In genomic region chr16:88166547-88166946, GRCm38 (mm10) we compare ENCODE assay signal across 16 mouse cellular contexts.
"Had no signal": no experiment of that assay in that cellular context is flagged by ENCODE, and none has a peak within 500 bp of the region (broad histone marks: within the 10 kb centered on the region; RNA-seq: fewer than 3 reads in every experiment).

No protein-coding gene starts in this region.

- H3K4me1 ChIP-seq: neural tube, embryonic 13.5 days; neural tube, embryonic 15.5 days; stomach, embryonic 15.5 days had no signal

- DNase-seq: retina, postnatal 1 day; right cerebral cortex, adult 18-20 months; right cerebral cortex, postnatal 14 days; right cerebral cortex, postnatal 25 days; right cerebral cortex, postnatal 4 days; spleen, adult 18-20 months; thymus, adult 18-20 months; thymus, adult 2 months; thymus, postnatal 14 days; thymus, postnatal 25 days; thymus, postnatal 36 days; thymus, postnatal 4 days had no signal

- H3K27ac ChIP-seq: neural tube, embryonic 13.5 days; neural tube, embryonic 15.5 days; stomach, embryonic 15.5 days; stomach, postnatal 0 days had no signal

- H3K9me3 ChIP-seq: neural tube, embryonic 13.5 days; neural tube, embryonic 15.5 days; stomach, embryonic 15.5 days had no signal

- H3K9ac ChIP-seq: neural tube, embryonic 13.5 days; neural tube, embryonic 15.5 days; stomach, embryonic 15.5 days had no signal

- H3K36me3 ChIP-seq: neural tube, embryonic 13.5 days; neural tube, embryonic 15.5 days; stomach, embryonic 15.5 days had no signal

- H3K4me2 ChIP-seq: neural tube, embryonic 13.5 days; neural tube, embryonic 15.5 days; stomach, embryonic 15.5 days had no signal

- H3K27me3 ChIP-seq: neural tube, embryonic 13.5 days; neural tube, embryonic 15.5 days; stomach, embryonic 15.5 days had no signal

- H3K4me3 ChIP-seq: neural tube, embryonic 13.5 days; neural tube, embryonic 15.5 days; stomach, embryonic 15.5 days had no signal
